Mouse (Mus musculus): ENCODE measurements at regions not wholly inside any gene's neighbourhood (a gene's known extent, or its start where the extent isn't known, plus 50 kb on each side); places are given as distances from the start of the nearest gene placed in this dataset.

GRCm38 (mm10) chr7:58475139-58475538 is 180.8 kb upstream of the Atp10a start:
- TF ChIP-seq POLR2A (IDR thresholded peaks at IDR 0.05; ENCODE audit: low read depth, low read length) = no peak
- TF ChIP-seq CTCF (conservative IDR thresholded peaks at IDR 0.05; ENCODE audit: insufficient read depth, insufficient read length, low read depth, low read length) = no peak
